Mouse (Mus musculus) testis, adult 2 months (tissue): ENCODE measurements at regions not wholly inside any gene's neighbourhood (a gene's known extent, or its start where the extent isn't known, plus 50 kb on each side); places are given as distances from the start of the nearest gene placed in this dataset.

ENCODE experiments used
- CTCF ChIP-seq: fragments of 200-500 bp; IDR thresholded peaks from 2 replicates; pipeline ENCODE4 v1.5.1; 2012; ENCODE audit warnings: low read depth, mild to moderate bottlenecking, inconsistent platforms, low read length, moderate library complexity; ENCODE audit not compliant: control insufficient read depth, insufficient read depth, insufficient replicate concordance
- POLR2A ChIP-seq: fragments of 200-500 bp; IDR thresholded peaks from 2 replicates; pipeline ENCODE4 v1.6.1; 2012; ENCODE audit warnings: low read depth, mild to moderate bottlenecking, inconsistent platforms, low read length, moderate library complexity; ENCODE audit not compliant: control insufficient read depth

DNA sequence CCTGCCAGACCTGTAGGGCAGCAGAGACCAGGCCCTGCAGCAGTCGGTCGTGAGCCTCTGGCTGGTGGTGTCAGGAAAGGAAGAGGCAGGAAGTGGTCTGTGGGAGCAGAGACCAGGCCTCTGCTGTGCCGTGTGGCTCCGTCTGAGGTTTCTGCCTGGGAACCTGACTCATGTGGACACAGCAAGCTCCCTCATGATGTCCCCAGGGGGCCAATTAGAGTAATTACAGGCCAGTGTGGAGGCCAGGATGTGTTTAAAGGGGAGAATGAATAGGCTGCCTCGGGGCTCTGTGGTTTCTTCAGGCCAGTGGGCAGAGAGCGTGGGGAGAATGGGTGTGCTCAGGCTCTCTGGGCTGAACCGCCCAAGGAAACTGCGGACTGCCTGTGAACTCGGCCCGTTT, 222.3 kb downstream of the Uaca start:
- TF ChIP-seq CTCF (no peak), POLR2A (no peak)
